Mouse (Mus musculus) heart, adult 2 months (tissue): ENCODE measurements around the gene Syt3.

Experiments used
- CTCF ChIP-seq: fragments of 200-600 bp; IDR thresholded peaks from 2 replicates; pipeline ENCODE4 v1.8.1; 2022; ENCODE audit warnings: antibody characterized with exemption, mild to moderate bottlenecking, moderate library complexity
- EP300 ChIP-seq: fragments of 200-500 bp; IDR thresholded peaks from 2 replicates; pipeline ENCODE4 v1.6.1; 2011; ENCODE audit warnings: low read depth, low read length, control low read depth; ENCODE audit not compliant: insufficient read depth

- TF ChIP-seq CTCF: no peak
- TF ChIP-seq EP300: no peak
Measured at GRCm38 (mm10) chr7:44401673-44402072, 17.8 kb downstream of the Syt3 start.
